Mouse (Mus musculus): ENCODE results near the gene Bbs9. TPM values are rescaled to one million over a fixed set of nuclear protein-coding genes. Genes with fewer than 3 reads are reported as not detected.

Bbs9 gene
- total and polyA plus RNA-seq, 2 experiments from 2014 or later, result 22.6 to 40.0 TPM

GRCm38 (mm10) chr9:22651619-22652018, 176.1 kb downstream of the Bbs9 start:
- peak; percentile 45 for TF ChIP-seq CTCF (IDR thresholded peaks at IDR 0.05)
- Histone ChIP-seq H3K4me3 (ENCODE audit: low read depth, low read length) (no peak overlapping the region), H3K9me3 (ENCODE audit: low read length) (no peaks in the 10 kb centered on the region), H3K27ac (ENCODE audit: low read depth, low read length) (no peak overlapping the region), H3K4me2 (ENCODE audit: low read depth, low read length, poor library complexity, severe bottlenecking) (no peak overlapping the region), H3K9ac (replicated peaks; ENCODE audit: low read length, poor library complexity, severe bottlenecking) (no peak overlapping the region), H3K36me3 (ENCODE audit: insufficient read depth, low read length) (no peaks in the 10 kb centered on the region), H3K27me3 (ENCODE audit: insufficient read depth, low read length) (no peaks in the 10 kb centered on the region), H3K4me1 (ENCODE audit: insufficient read depth, low read length) (no peaks in the 10 kb centered on the region)
- ATAC-seq (ENCODE audit: low FRiP score), result no peak
- WGBS, result 94% methylated on average over 3 of the region's 3 CpGs
- DNase-seq (ENCODE audit: low spot score), result no peak

GRCm38 (mm10) chr9:22654726-22655393, 179.3 kb downstream of the Bbs9 start:
- Histone ChIP-seq H3K9me3 (ENCODE audit: low read length) (no peaks in the 10 kb centered on the region), H3K4me1 (ENCODE audit: insufficient read depth, low read length) (no peaks in the 10 kb centered on the region), H3K9ac (replicated peaks; ENCODE audit: low read length, poor library complexity, severe bottlenecking) (no peak overlapping the region), H3K36me3 (ENCODE audit: insufficient read depth, low read length) (no peaks in the 10 kb centered on the region; the same call in 1 of the 2 replicates), H3K4me2 (ENCODE audit: low read depth, low read length, poor library complexity, severe bottlenecking) (no peak overlapping the region), H3K27ac (ENCODE audit: low read depth, low read length) (no peak overlapping the region), H3K27me3 (ENCODE audit: insufficient read depth, low read length) (no peaks in the 10 kb centered on the region), H3K4me3 (ENCODE audit: low read depth, low read length) (no peak overlapping the region)
- no peak for TF ChIP-seq CTCF (IDR thresholded peaks at IDR 0.05)
- DNase-seq (ENCODE audit: low spot score), result no peak
- WGBS, result 80% methylated on average over 11 of the region's 11 CpGs
- ATAC-seq (ENCODE audit: low FRiP score), result no peak

GRCm38 (mm10) chr9:22657216-22657615, 181.7 kb downstream of the Bbs9 start:
- H3K36me3 ChIP-seq (ENCODE audit: insufficient read depth, low read length), result no peaks in the 10 kb centered on the region; the same call in 1 of the 2 replicates
- H3K9me3 ChIP-seq (ENCODE audit: low read length), result no peaks in the 10 kb centered on the region
- H3K4me2 ChIP-seq (ENCODE audit: low read depth, low read length, poor library complexity, severe bottlenecking), result no peak overlapping the region
- H3K9ac ChIP-seq (replicated peaks; ENCODE audit: low read length, poor library complexity, severe bottlenecking), result no peak overlapping the region
- TF ChIP-seq CTCF (IDR thresholded peaks at IDR 0.05), result no peak
- H3K27ac ChIP-seq (ENCODE audit: low read depth, low read length), result no peak overlapping the region
- no peak for DNase-seq (ENCODE audit: low spot score)
- H3K27me3 ChIP-seq (ENCODE audit: insufficient read depth, low read length), result no peaks in the 10 kb centered on the region
- no peak for ATAC-seq (ENCODE audit: low FRiP score)
- H3K4me1 ChIP-seq (ENCODE audit: insufficient read depth, low read length), result no peaks in the 10 kb centered on the region
- WGBS, result 93% methylated on average over 5 of the region's 5 CpGs
- no peak overlapping the region for H3K4me3 ChIP-seq (ENCODE audit: low read depth, low read length)

GRCm38 (mm10) chr9:22665155-22665554, 189.6 kb downstream of the Bbs9 start:
- DNase-seq (ENCODE audit: low spot score) (no peak), ATAC-seq (ENCODE audit: low FRiP score) (no peak)
- H3K36me3 ChIP-seq (ENCODE audit: insufficient read depth, low read length), result 0 out of 2 replicates have a peak, but pooled peaks cover 3% of the 10 kb centered on the region
- H3K9me3 ChIP-seq (ENCODE audit: low read length), result no peaks in the 10 kb centered on the region
- no peaks in the 10 kb centered on the region for H3K27me3 ChIP-seq (ENCODE audit: insufficient read depth, low read length)
- no peak for TF ChIP-seq CTCF (IDR thresholded peaks at IDR 0.05)
- 93% methylated on average over 8 of the region's 8 CpGs for WGBS
- no peak overlapping the region for H3K4me2 ChIP-seq (ENCODE audit: low read depth, low read length, poor library complexity, severe bottlenecking)
- H3K27ac ChIP-seq (ENCODE audit: low read depth, low read length), result no peak overlapping the region
- H3K9ac ChIP-seq (replicated peaks; ENCODE audit: low read length, poor library complexity, severe bottlenecking), result no peak overlapping the region
- H3K4me3 ChIP-seq (ENCODE audit: low read depth, low read length), result no peak overlapping the region
- no peaks in the 10 kb centered on the region for H3K4me1 ChIP-seq (ENCODE audit: insufficient read depth, low read length)

- 85% methylated on average over 2 of the region's 2 CpGs for WGBS
- Histone ChIP-seq H3K36me3 (ENCODE audit: insufficient read depth, low read length) (no peaks in the 10 kb centered on the region), H3K9ac (replicated peaks; ENCODE audit: low read length, poor library complexity, severe bottlenecking) (no peak overlapping the region), H3K27me3 (ENCODE audit: insufficient read depth, low read length) (no peaks in the 10 kb centered on the region), H3K4me2 (ENCODE audit: low read depth, low read length, poor library complexity, severe bottlenecking) (no peak overlapping the region), H3K4me3 (ENCODE audit: low read depth, low read length) (no peak overlapping the region), H3K4me1 (ENCODE audit: insufficient read depth, low read length) (no peaks in the 10 kb centered on the region), H3K27ac (ENCODE audit: low read depth, low read length) (no peak overlapping the region), H3K9me3 (ENCODE audit: low read length) (no peaks in the 10 kb centered on the region)
- no peak for ATAC-seq (ENCODE audit: low FRiP score)
- TF ChIP-seq CTCF (IDR thresholded peaks at IDR 0.05), result no peak
- DNase-seq (ENCODE audit: low spot score), result no peak
Measured at GRCm38 (mm10) chr9:22672937-22673336, 197.4 kb downstream of the Bbs9 start.

GRCm38 (mm10) chr9:22677132-22677829, 201.8 kb downstream of the Bbs9 start:
- Histone ChIP-seq H3K4me1 (ENCODE audit: insufficient read depth, low read length) (no peaks in the 10 kb centered on the region), H3K9ac (replicated peaks; ENCODE audit: low read length, poor library complexity, severe bottlenecking) (no peak overlapping the region), H3K36me3 (ENCODE audit: insufficient read depth, low read length) (no peaks in the 10 kb centered on the region), H3K27ac (ENCODE audit: low read depth, low read length) (no peak overlapping the region), H3K4me3 (ENCODE audit: low read depth, low read length) (no peak overlapping the region), H3K9me3 (ENCODE audit: low read length) (no peaks in the 10 kb centered on the region), H3K27me3 (ENCODE audit: insufficient read depth, low read length) (no peaks in the 10 kb centered on the region), H3K4me2 (ENCODE audit: low read depth, low read length, poor library complexity, severe bottlenecking) (no peak overlapping the region)
- DNase-seq (ENCODE audit: low spot score) (no peak), ATAC-seq (ENCODE audit: low FRiP score) (no peak)
- WGBS, result 85% methylated on average over 7 of the region's 7 CpGs
- no peak for TF ChIP-seq CTCF (IDR thresholded peaks at IDR 0.05)
